Mouse (Mus musculus): ENCODE data around the gene Ager. TPM values are rescaled to one million over a fixed set of nuclear protein-coding genes. Genes with fewer than 3 reads are reported as not detected.

Ager gene
- polyA plus RNA-seq, 1 experiment from 2014 or later: 3.1 TPM

- Histone ChIP-seq H3K36me3 (peaks cover 8% of the 10 kb centered on the region), H3K4me3 (peak overlapping the region; percentile 64), H3K27ac (replicated peaks) (0 out of 2 replicates have a peak overlapping the region, but pooled peaks have one; percentile 94), H3K27me3 (ENCODE audit: low read depth, poor library complexity, severe bottlenecking) (peaks cover 59% of the 10 kb centered on the region), H3K9me3 (replicated peaks) (no peaks in the 10 kb centered on the region), H3K4me1 (peaks cover 74% of the 10 kb centered on the region)
- DNase-seq (ENCODE audit: low spot score): no peak
- WGBS: 14% methylated on average over 12 of the region's 12 CpGs
Observed at GRCm38 (mm10) chr17:34629796-34630603, 32.3 kb downstream of the Ager start.

GRCm38 (mm10) chr17:34630761-34631301, 33.2 kb downstream of the Ager start:
- Histone ChIP-seq H3K4me1 (peaks cover 71% of the 10 kb centered on the region), H3K4me3 (peak overlapping the region; percentile 64), H3K27me3 (ENCODE audit: low read depth, poor library complexity, severe bottlenecking) (peaks cover 59% of the 10 kb centered on the region), H3K27ac (replicated peaks) (peak overlapping the region; percentile 75), H3K36me3 (no peaks in the 10 kb centered on the region), H3K9me3 (replicated peaks) (no peaks in the 10 kb centered on the region)
- DNase-seq (ENCODE audit: low spot score): no peak
- WGBS: 3% methylated on average over 48 of the region's 48 CpGs

GRCm38 (mm10) chr17:34631647-34632046, 34.0 kb downstream of the Ager start:
- H3K4me1 ChIP-seq: peaks cover 63% of the 10 kb centered on the region
- peaks cover 59% of the 10 kb centered on the region for H3K27me3 ChIP-seq (ENCODE audit: low read depth, poor library complexity, severe bottlenecking)
- 3% methylated on average over 12 of the region's 12 CpGs for WGBS
- no peaks in the 10 kb centered on the region for H3K9me3 ChIP-seq (replicated peaks)
- peak overlapping the region; percentile 64 for H3K27ac ChIP-seq (replicated peaks)
- H3K36me3 ChIP-seq: no peaks in the 10 kb centered on the region
- peak overlapping the region; percentile 64 for H3K4me3 ChIP-seq
- no peak for DNase-seq (ENCODE audit: low spot score)

- Histone ChIP-seq H3K9me3 (replicated peaks) (no peaks in the 10 kb centered on the region), H3K4me3 (peak overlapping the region; percentile 64), H3K27ac (replicated peaks) (peak overlapping the region; percentile 64), H3K4me1 (peaks cover 58% of the 10 kb centered on the region), H3K27me3 (ENCODE audit: low read depth, poor library complexity, severe bottlenecking) (peaks cover 59% of the 10 kb centered on the region), H3K36me3 (no peaks in the 10 kb centered on the region)
- under 1% methylated on average over 26 of the region's 26 CpGs for WGBS
- peak; percentile 54 for DNase-seq (ENCODE audit: low spot score)
Observed at GRCm38 (mm10) chr17:34632261-34632691, 34.6 kb downstream of the Ager start.

- Histone ChIP-seq H3K4me1 (peaks cover 28% of the 10 kb centered on the region), H3K36me3 (no peaks in the 10 kb centered on the region), H3K9me3 (replicated peaks) (no peaks in the 10 kb centered on the region), H3K27ac (replicated peaks) (no peak overlapping the region), H3K27me3 (ENCODE audit: low read depth, poor library complexity, severe bottlenecking) (peaks cover 33% of the 10 kb centered on the region), H3K4me3 (no peak overlapping the region)
- no peak for DNase-seq (ENCODE audit: low spot score)
- WGBS: 80% methylated on average over 2 of the region's 2 CpGs
Observed at GRCm38 (mm10) chr17:34635671-34636070, 38.0 kb downstream of the Ager start.

- Histone ChIP-seq H3K4me1 (peaks cover 20% of the 10 kb centered on the region), H3K27ac (replicated peaks) (0 out of 2 replicates have a peak overlapping the region, but pooled peaks have one; percentile 5), H3K27me3 (ENCODE audit: low read depth, poor library complexity, severe bottlenecking) (peaks cover 16% of the 10 kb centered on the region), H3K9me3 (replicated peaks) (no peaks in the 10 kb centered on the region), H3K4me3 (no peak overlapping the region), H3K36me3 (no peaks in the 10 kb centered on the region)
- WGBS: 60% methylated on average over 3 of the region's 3 CpGs
- DNase-seq (ENCODE audit: low spot score): no peak
Observed at GRCm38 (mm10) chr17:34637459-34637858, 39.8 kb downstream of the Ager start.

GRCm38 (mm10) chr17:34639461-34640255, 42.0 kb downstream of the Ager start:
- no peaks in the 10 kb centered on the region for H3K9me3 ChIP-seq (replicated peaks)
- no peaks in the 10 kb centered on the region for H3K27me3 ChIP-seq (ENCODE audit: low read depth, poor library complexity, severe bottlenecking)
- 0 out of 2 replicates have a peak overlapping the region, but pooled peaks have one; percentile 85 for H3K27ac ChIP-seq (replicated peaks)
- DNase-seq (ENCODE audit: low spot score): no peak
- H3K4me3 ChIP-seq: no peak overlapping the region
- H3K36me3 ChIP-seq: no peaks in the 10 kb centered on the region
- WGBS: 86% methylated on average over 7 of the region's 7 CpGs
- H3K4me1 ChIP-seq: peaks cover 13% of the 10 kb centered on the region

- Histone ChIP-seq H3K27me3 (ENCODE audit: low read depth, poor library complexity, severe bottlenecking) (no peaks in the 10 kb centered on the region), H3K9me3 (replicated peaks) (no peaks in the 10 kb centered on the region), H3K36me3 (peaks cover 6% of the 10 kb centered on the region), H3K4me3 (peak overlapping the region; percentile 29), H3K4me1 (peaks cover 26% of the 10 kb centered on the region), H3K27ac (replicated peaks) (peak overlapping the region; percentile 85)
- DNase-seq (ENCODE audit: low spot score): peak; percentile 57
- 18% methylated on average over 11 of the region's 11 CpGs for WGBS
Observed at GRCm38 (mm10) chr17:34640778-34641601, 43.3 kb downstream of the Ager start.

GRCm38 (mm10) chr17:34641945-34642344, 44.3 kb downstream of the Ager start:
- Histone ChIP-seq H3K27ac (replicated peaks) (peak overlapping the region; percentile 85; the same call in 1 of the 2 replicates), H3K36me3 (peaks cover 11% of the 10 kb centered on the region), H3K4me1 (peaks cover 33% of the 10 kb centered on the region), H3K4me3 (no peak overlapping the region), H3K9me3 (replicated peaks) (no peaks in the 10 kb centered on the region), H3K27me3 (ENCODE audit: low read depth, poor library complexity, severe bottlenecking) (no peaks in the 10 kb centered on the region)
- no peak for DNase-seq (ENCODE audit: low spot score)
- 90% methylated on average over 3 of the region's 3 CpGs for WGBS

- DNase-seq (ENCODE audit: low spot score): no peak
- 95% methylated on average over 4 of the region's 4 CpGs for WGBS
Observed at GRCm38 (mm10) chr17:34643379-34643778, 45.7 kb downstream of the Ager start.

GRCm38 (mm10) chr17:34643944-34644343, 46.3 kb downstream of the Ager start:
- peaks cover 19% of the 10 kb centered on the region for H3K36me3 ChIP-seq
- no peak for DNase-seq (ENCODE audit: low spot score)
- no peaks in the 10 kb centered on the region for H3K9me3 ChIP-seq (replicated peaks)
- H3K4me1 ChIP-seq: peaks cover 49% of the 10 kb centered on the region
- peak overlapping the region; percentile 83 for H3K27ac ChIP-seq (replicated peaks)
- no peak overlapping the region for H3K4me3 ChIP-seq
- WGBS: 82% methylated on average over 10 of the region's 10 CpGs
- H3K27me3 ChIP-seq (ENCODE audit: low read depth, poor library complexity, severe bottlenecking): no peaks in the 10 kb centered on the region

More at GRCm38 (mm10) chr17:34643379-34643778, 45.7 kb downstream of the Ager start:
- no peak overlapping the region for H3K4me3 ChIP-seq
- no peaks in the 10 kb centered on the region for H3K27me3 ChIP-seq (ENCODE audit: low read depth, poor library complexity, severe bottlenecking)
- H3K4me1 ChIP-seq: peaks cover 43% of the 10 kb centered on the region
- no peaks in the 10 kb centered on the region for H3K9me3 ChIP-seq (replicated peaks)
- no peak overlapping the region for H3K27ac ChIP-seq (replicated peaks)
- peaks cover 14% of the 10 kb centered on the region for H3K36me3 ChIP-seq

- peak; percentile 92 for DNase-seq (ENCODE audit: low spot score)
- Histone ChIP-seq H3K36me3 (peaks cover 26% of the 10 kb centered on the region), H3K27ac (replicated peaks) (peak within 1 kb of the TSS; percentile 83), H3K27me3 (ENCODE audit: low read depth, poor library complexity, severe bottlenecking) (no peaks in the 10 kb centered on the region), H3K9me3 (replicated peaks) (no peaks in the 10 kb centered on the region), H3K4me1 (peaks cover 49% of the 10 kb centered on the region), H3K4me3 (peak within 1 kb of the TSS; percentile 82)
- WGBS: under 1% methylated on average over 16 of the region's 16 CpGs
Observed at GRCm38 (mm10) chr17:34644608-34645007, 46.9 kb downstream of the Ager start, which contains the start of gene Fkbpl. Gene Fkbpl (plus strand): TSS chr17:34644764.

Measured in midbrain, embryonic 10.5 days (tissue).